Mouse (Mus musculus): ENCODE data around the gene G6pdx.

GRCm38 (mm10) chrX:74452773-74453172, 23.8 kb upstream of the G6pdx start:
- no peak for TF ChIP-seq CTCF (IDR thresholded peaks at IDR 0.05; ENCODE audit: control insufficient read depth, insufficient read depth, low read length)
- no peak for TF ChIP-seq POLR2A (IDR thresholded peaks at IDR 0.05; ENCODE audit: borderline replicate concordance, control insufficient read depth, low read depth, low read length)
